Mouse (Mus musculus) ES-E14 (cell line): ENCODE results near the gene Olfr1033.

Source experiments
- HCFC1 ChIP-seq: IDR thresholded peaks from 2 replicates; pipeline ENCODE4 v1.6.1; 2012; ENCODE audit warnings: low read length, inconsistent platforms, borderline replicate concordance; ENCODE audit not compliant: insufficient read depth
- MAFK ChIP-seq: IDR thresholded peaks from 2 replicates; pipeline ENCODE4 v1.6.1; 2014; ENCODE audit warnings: mild to moderate bottlenecking, low read depth, low read length, inconsistent platforms; ENCODE audit not compliant: insufficient read depth
- ZNF384 ChIP-seq: IDR thresholded peaks from 2 replicates; pipeline ENCODE4 v1.6.1; 2012; ENCODE audit warnings: low read depth, low read length, inconsistent platforms

DNA sequence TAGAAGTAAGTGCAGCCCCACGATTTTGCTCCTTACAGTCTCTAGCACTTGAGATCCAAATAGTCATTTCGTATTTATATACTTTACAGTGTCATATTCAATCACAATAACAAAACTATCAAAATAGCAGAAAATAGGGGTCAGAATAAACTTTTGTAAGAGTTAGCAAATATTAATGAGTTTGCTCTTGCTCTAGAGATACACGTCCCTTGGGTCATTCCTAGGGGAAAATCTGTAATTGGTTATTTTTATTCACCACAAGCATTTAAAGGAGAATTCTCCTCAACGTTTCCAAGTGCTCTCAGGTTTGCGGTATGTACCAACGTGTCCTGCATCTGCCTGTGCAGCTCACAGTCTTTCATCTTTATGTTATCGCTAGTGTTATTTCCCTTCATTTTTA lies 15.2 kb upstream of the Olfr1033 start, which contains the start of gene Olfr1032:
- no peak for TF ChIP-seq ZNF384
- no peak for TF ChIP-seq HCFC1
- no peak for TF ChIP-seq MAFK
